Mouse (Mus musculus) liver, embryonic 14.5 days (tissue): ENCODE results near the gene Ogfod2. TPM values are rescaled to one million over a fixed set of nuclear protein-coding genes. Genes with fewer than 3 reads are reported as not detected.

Experiments
- ATAC-seq: fragments of 200-750 bp; cut with Nextera tagmentation; 2 replicates; pipeline ENCODE4 v1.8.0; 2017; ENCODE audit warnings: moderate number of reproducible peaks, mild to moderate bottlenecking, moderate library complexity; ENCODE audit not compliant: insufficient read depth
- DNase-seq, 3 experiments: peaks; one replicate each; pipeline ENCODE4 v3.0.0-alpha.2; 2012 to 2013; ENCODE audit warnings: low read depth in 3 of 3, low spot score in 3 of 3
- H3K27ac ChIP-seq: fragments of 300-500 bp; sonication (generic); 2 replicates; pipeline ENCODE4 v1.5.1; 2014; ENCODE audit warnings: moderate library complexity, mild to moderate bottlenecking, control low read depth, inconsistent platforms
- H3K27me3 ChIP-seq: fragments of 300-500 bp; sonication (generic); 2 replicates; pipeline ENCODE4 v1.6.1; 2014; ENCODE audit warnings: mild to moderate bottlenecking, low read length, moderate library complexity; ENCODE audit not compliant: control insufficient read depth, insufficient read depth
- H3K36me3 ChIP-seq: fragments of 300-500 bp; sonication (generic); replicated peaks from 2 replicates; pipeline ENCODE4 v1.6.1; 2014; ENCODE audit warnings: low read depth; ENCODE audit not compliant: control insufficient read depth, insufficient read depth
- H3K4me1 ChIP-seq, 2 experiments: fragments of 200-500 bp in 1 of 2; fragments of 300-500 bp in 1 of 2; sonication (generic) in 1 of 2; replicated peaks; 2 replicates each; pipeline ENCODE4 v1.6.1; 2012 to 2014; ENCODE audit warnings: antibody characterized with exemption in 1 of 2, inconsistent platforms in 1 of 2, low read length in 1 of 2; ENCODE audit not compliant: control insufficient read depth in 2 of 2, insufficient read depth in 2 of 2
- H3K4me2 ChIP-seq: fragments of 300-500 bp; sonication (generic); 2 replicates; pipeline ENCODE4 v1.6.1; 2014; ENCODE audit warnings: low read depth, mild to moderate bottlenecking, control low read depth, moderate library complexity
- H3K4me3 ChIP-seq, 2 experiments: fragments of 200-500 bp in 1 of 2; fragments of 300-500 bp in 1 of 2; sonication (generic) in 1 of 2; 2 replicates each; pipeline ENCODE4 v1.5.1; 2012 to 2014; ENCODE audit warnings: low read depth in 2 of 2, low read length in 2 of 2, mild to moderate bottlenecking in 2 of 2, control low read depth in 1 of 2, inconsistent platforms in 1 of 2, moderate library complexity in 1 of 2; ENCODE audit not compliant: insufficient read depth in 1 of 2
- H3K9ac ChIP-seq: fragments of 300-500 bp; sonication (generic); replicated peaks from 2 replicates; pipeline ENCODE4 v1.6.1; 2014; ENCODE audit warnings: mild to moderate bottlenecking, control low read depth, moderate library complexity
- H3K9me3 ChIP-seq: fragments of 300-500 bp; sonication (generic); 2 replicates; pipeline ENCODE4 v1.6.1; 2016; ENCODE audit warnings: low read length, mixed read lengths; ENCODE audit not compliant: control insufficient read depth
- CTCF ChIP-seq: IDR thresholded peaks from 2 replicates; pipeline ENCODE4 v1.5.1; 2016; ENCODE audit warnings: antibody characterized with exemption, low read depth, control low read depth
- EP300 ChIP-seq: IDR thresholded peaks from 2 replicates; pipeline ENCODE4 v1.6.1; 2016; ENCODE audit warnings: antibody characterized with exemption, low read depth
- WGBS: fragments of 180-500 bp; shearing (Covaris S2); extraction: QIAGEN DNeasy Blood & Tissue Kit; methylation state at CpG from one replicate; pipeline ENCODE4 v1.1.7; 2014; ENCODE audit not compliant: insufficient replicate concordance; 5-methylcytosine and 5-hydroxymethylcytosine counted together
- polyA plus RNA-seq, 2 experiments: library from polyadenylated mRNA; depleted of rRNA in 1 of 2; stranded (reverse) in 1 of 2; unstranded in 1 of 2; fragments of >200 nt; fragmentation: Nextera tagmentation in 1 of 2; extraction: Ambion mirVana in 1 of 2; gene quantifications; 2 replicates each; pipeline versions ENCODE4 v1.2.1 to v1.2.3; 2012 to 2014

Gene Ogfod2
- polyA plus RNA-seq, 2 experiments, result 10.0 to 10.1 TPM

DNA sequence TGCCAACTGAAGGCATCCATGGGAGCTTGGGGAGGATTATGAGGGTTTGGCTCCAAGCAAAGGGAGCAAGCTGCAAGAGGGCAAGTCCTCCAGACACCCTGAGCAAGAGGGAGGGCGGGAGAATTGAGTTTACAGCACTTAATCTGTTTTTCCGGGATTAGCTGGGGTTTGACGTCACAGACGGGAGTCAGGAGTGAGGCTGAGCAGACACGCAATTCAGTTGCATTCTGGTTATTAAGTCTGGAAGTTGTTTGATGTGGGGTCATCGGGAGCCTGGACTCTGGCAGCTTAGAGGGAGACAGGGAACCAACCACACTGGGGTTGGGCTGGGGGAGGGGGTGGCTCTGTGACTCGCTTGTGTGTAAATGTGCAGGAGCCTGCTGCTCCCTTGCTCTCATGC lies 47.4 kb downstream of the Ogfod2 start:
- DNase-seq (no peak), ATAC-seq (no peak)
- Histone ChIP-seq H3K27me3 (no peaks in the 10 kb centered on the region), H3K27ac (no peak overlapping the region), H3K4me3 (no peak overlapping the region), H3K4me2 (no peak overlapping the region), H3K4me1 (0 out of 4 replicates have a peak, but pooled peaks cover 0 to 4% of the 10 kb centered on the region in 2 experiments), H3K9ac (no peak overlapping the region), H3K9me3 (no peaks in the 10 kb centered on the region), H3K36me3 (no peaks in the 10 kb centered on the region)
- TF ChIP-seq EP300 (no peak), CTCF (no peak)
- 64% methylated on average over 7 of the region's 7 CpGs for WGBS

DNA sequence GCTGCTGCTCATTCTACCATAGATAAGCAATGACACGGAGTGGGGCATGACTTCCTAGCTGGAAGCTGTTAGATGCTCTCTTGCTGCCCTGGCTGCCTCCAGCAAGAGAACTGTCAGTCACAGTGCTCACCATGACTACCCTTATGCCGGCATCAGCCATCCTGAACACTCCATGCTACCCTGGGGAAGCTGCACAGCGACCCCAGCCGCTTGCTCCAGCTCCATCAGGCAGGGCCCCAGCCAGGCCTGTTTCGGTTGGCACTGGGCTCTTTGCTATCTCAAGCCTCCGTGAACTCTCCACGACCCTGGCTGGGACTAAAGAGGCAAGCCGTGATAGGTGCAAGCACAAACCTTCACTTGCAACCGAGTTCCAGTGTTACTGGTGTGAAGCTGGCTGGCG lies 49.7 kb downstream of the Ogfod2 start:
- TF ChIP-seq CTCF, result no peak
- no peak for TF ChIP-seq EP300
- ATAC-seq, result no peak
- no peak for DNase-seq
- Histone ChIP-seq H3K27me3 (no peaks in the 10 kb centered on the region), H3K4me2 (no peak overlapping the region), H3K4me3 (no peak overlapping the region), H3K36me3 (no peaks in the 10 kb centered on the region), H3K9me3 (no peaks in the 10 kb centered on the region), H3K9ac (no peak overlapping the region), H3K27ac (no peak overlapping the region), H3K4me1 (peaks cover 0 to 12% of the 10 kb centered on the region in 2 experiments; a peak in 2 of 4 replicates)
- 60% methylated on average over 10 of the region's 10 CpGs for WGBS

DNA sequence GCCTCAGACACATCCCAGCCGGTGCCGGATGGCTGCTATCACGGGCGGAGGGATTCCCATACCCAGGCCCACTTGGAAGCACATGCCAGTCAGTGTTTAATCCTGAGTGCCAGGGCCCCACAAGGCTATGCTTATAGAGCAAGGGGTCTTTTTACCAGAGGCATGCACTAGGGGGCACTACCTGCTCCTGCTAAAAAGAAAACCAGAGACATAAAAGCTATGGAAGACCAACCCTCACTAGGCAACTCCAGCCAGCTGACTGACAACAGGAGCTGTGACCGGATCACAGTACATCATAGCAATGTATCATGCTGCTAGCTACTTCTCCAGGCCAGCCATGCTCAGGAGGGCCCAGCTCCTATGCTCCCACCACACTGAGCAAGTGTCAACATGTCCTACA lies 50.5 kb downstream of the Ogfod2 start:
- Histone ChIP-seq H3K4me1 (peaks cover 0 to 12% of the 10 kb centered on the region in 2 experiments; a peak in 2 of 4 replicates), H3K4me2 (no peak overlapping the region), H3K27me3 (no peaks in the 10 kb centered on the region), H3K4me3 (no peak overlapping the region), H3K9me3 (no peaks in the 10 kb centered on the region), H3K27ac (no peak overlapping the region), H3K36me3 (no peaks in the 10 kb centered on the region), H3K9ac (no peak overlapping the region)
- ATAC-seq (no peak; the same call in 1 of the 2 replicates), DNase-seq (peak in 1 of 3 experiments; percentile 37)
- TF ChIP-seq CTCF, result peak; percentile 69
- TF ChIP-seq EP300, result no peak
- 62% methylated on average over 5 of the region's 5 CpGs for WGBS

DNA sequence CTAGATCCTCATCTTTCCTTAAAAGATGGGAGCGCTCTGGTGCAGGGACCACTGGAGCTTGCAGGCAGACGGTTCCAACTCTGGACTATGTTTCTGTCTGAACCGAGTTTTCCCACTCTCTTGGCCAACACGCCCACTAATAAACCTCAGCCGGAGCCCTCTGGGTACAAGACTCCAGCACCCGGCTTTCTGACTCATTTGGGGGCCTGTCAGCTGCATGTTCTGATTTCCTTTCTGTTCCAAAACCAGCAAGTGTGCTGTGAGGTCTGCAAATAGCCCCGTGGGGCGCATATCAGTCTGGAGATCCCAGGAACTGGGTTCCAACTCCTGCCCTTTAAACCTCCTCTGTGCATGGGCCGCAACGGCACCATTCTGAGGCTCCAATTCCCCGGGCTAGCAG lies 51.3 kb downstream of the Ogfod2 start:
- TF ChIP-seq CTCF, result no peak
- no peak for TF ChIP-seq EP300
- peaks cover 0 to 12% of the 10 kb centered on the region in 2 experiments; a peak in 2 of 4 replicates for H3K4me1 ChIP-seq
- DNase-seq (no peak), ATAC-seq (no peak)
- H3K27me3 ChIP-seq, result no peaks in the 10 kb centered on the region
- no peaks in the 10 kb centered on the region for H3K9me3 ChIP-seq
- no peak overlapping the region for H3K9ac ChIP-seq
- no peak overlapping the region for H3K4me2 ChIP-seq
- no peaks in the 10 kb centered on the region for H3K36me3 ChIP-seq
- H3K4me3 ChIP-seq, result no peak overlapping the region
- whole genome bisulfite sequencing, result 74% methylated on average over 11 of the region's 11 CpGs
- H3K27ac ChIP-seq, result no peak overlapping the region

Other genes starting within 250 kb of the Ogfod2 start
- 0.20 and 0.22 TPM in 2 replicates for gene Hcar2, start 246.8 kb upstream of the Ogfod2 start, polyA plus RNA-seq (2012; rRNA removed)
- 0.11 and 0.42 TPM in 2 replicates for gene Hcar2, start 246.8 kb upstream of the Ogfod2 start, polyA plus RNA-seq (2014; fragmentation: Nextera tagmentation; extraction: Ambion mirVana)
- 0.06 and 0.08 TPM in 2 replicates for gene Hcar1, start 232.3 kb upstream of the Ogfod2 start, polyA plus RNA-seq (2012; rRNA removed)
- 0.08 and 0.10 TPM in 2 replicates for gene Hcar1, start 232.3 kb upstream of the Ogfod2 start, polyA plus RNA-seq (2014; fragmentation: Nextera tagmentation; extraction: Ambion mirVana)
- gene Denr, start 205.1 kb upstream of the Ogfod2 start, polyA plus RNA-seq (2012; rRNA removed), result 8.8 and 17.5 TPM in 2 replicates
- 43.0 and 50.0 TPM in 2 replicates for gene Denr, start 205.1 kb upstream of the Ogfod2 start, polyA plus RNA-seq (2014; fragmentation: Nextera tagmentation; extraction: Ambion mirVana)
- 0.14 and 0.63 TPM in 2 replicates for gene Gm43518, start 184.9 kb upstream of the Ogfod2 start, polyA plus RNA-seq (2012; rRNA removed)
- gene Gm43518, start 184.9 kb upstream of the Ogfod2 start, polyA plus RNA-seq (2014; fragmentation: Nextera tagmentation; extraction: Ambion mirVana), result 0.60 TPM in 1 of 2 replicates, not detected in the other
- 2.0 and 2.7 TPM in 2 replicates for gene Ccdc62, start 181.6 kb upstream of the Ogfod2 start, polyA plus RNA-seq (2012; rRNA removed)
- gene Ccdc62, start 181.6 kb upstream of the Ogfod2 start, polyA plus RNA-seq (2014; fragmentation: Nextera tagmentation; extraction: Ambion mirVana), result 3.4 and 3.7 TPM in 2 replicates
- 6.4 and 7.6 TPM in 2 replicates for gene Hip1r, start 138.7 kb upstream of the Ogfod2 start, polyA plus RNA-seq (2012; rRNA removed)
- 6.2 and 7.2 TPM in 2 replicates for gene Hip1r, start 138.7 kb upstream of the Ogfod2 start, polyA plus RNA-seq (2014; fragmentation: Nextera tagmentation; extraction: Ambion mirVana)
- 11.3 and 11.5 TPM in 2 replicates for gene Vps37b, start 80.0 kb upstream of the Ogfod2 start, polyA plus RNA-seq (2012; rRNA removed)
- gene Vps37b, start 80.0 kb upstream of the Ogfod2 start, polyA plus RNA-seq (2014; fragmentation: Nextera tagmentation; extraction: Ambion mirVana), result 8.8 and 12.6 TPM in 2 replicates
- 2.9 and 3.1 TPM in 2 replicates for gene Abcb9, start 16.5 kb upstream of the Ogfod2 start, polyA plus RNA-seq (2012; rRNA removed)
- gene Abcb9, start 16.5 kb upstream of the Ogfod2 start, polyA plus RNA-seq (2014; fragmentation: Nextera tagmentation; extraction: Ambion mirVana), result 2.6 and 3.6 TPM in 2 replicates
- gene Arl6ip4, start 3.8 kb downstream of the Ogfod2 start, polyA plus RNA-seq (2012; rRNA removed), result 34.4 and 50.6 TPM in 2 replicates
- 52.2 and 56.5 TPM in 2 replicates for gene Arl6ip4, start 3.8 kb downstream of the Ogfod2 start, polyA plus RNA-seq (2014; fragmentation: Nextera tagmentation; extraction: Ambion mirVana)
- gene Pitpnm2, start 137.5 kb downstream of the Ogfod2 start, polyA plus RNA-seq (2012; rRNA removed), result 4.7 and 5.8 TPM in 2 replicates
- gene Pitpnm2, start 137.5 kb downstream of the Ogfod2 start, polyA plus RNA-seq (2014; fragmentation: Nextera tagmentation; extraction: Ambion mirVana), result 1.9 and 2.1 TPM in 2 replicates
- 2.6 and 3.4 TPM in 2 replicates for gene Mphosph9, start 215.7 kb downstream of the Ogfod2 start, polyA plus RNA-seq (2012; rRNA removed)
- 4.2 and 5.5 TPM in 2 replicates for gene Mphosph9, start 215.7 kb downstream of the Ogfod2 start, polyA plus RNA-seq (2014; fragmentation: Nextera tagmentation; extraction: Ambion mirVana)
- 3.1 and 4.0 TPM in 2 replicates for gene 2810006K23Rik, start 215.8 kb downstream of the Ogfod2 start, polyA plus RNA-seq (2012; rRNA removed)
- 3.4 and 4.2 TPM in 2 replicates for gene 2810006K23Rik, start 215.8 kb downstream of the Ogfod2 start, polyA plus RNA-seq (2014; fragmentation: Nextera tagmentation; extraction: Ambion mirVana)